Mouse (Mus musculus) NIH3T3 (cell line): ENCODE data around the gene Gm5129.

ENCODE experiments used
- DNase-seq: peaks from one replicate; pipeline ENCODE4 v3.0.0-alpha.2; 2012; ENCODE audit warnings: low read depth

Gene Gm5129

GRCm38 (mm10) chr5:29725369-29725768 is 10.4 kb downstream of the Gm5129 start:
- no peak for DNase-seq

GRCm38 (mm10) chr5:29721159-29721558 is 14.6 kb downstream of the Gm5129 start:
- DNase-seq, result no peak

GRCm38 (mm10) chr5:29712906-29713305 is 22.8 kb downstream of the Gm5129 start:
- DNase-seq, result no peak

- no peak for DNase-seq
These were observed 24.1 kb downstream of the Gm5129 start for GRCm38 (mm10) chr5:29711631-29712030.

GRCm38 (mm10) chr5:29708258-29708657 is 27.5 kb downstream of the Gm5129 start:
- peak; percentile 76 for DNase-seq

GRCm38 (mm10) chr5:29707241-29707640 is 28.5 kb downstream of the Gm5129 start:
- peak; percentile 73 for DNase-seq

- DNase-seq, result no peak
These were observed 36.1 kb downstream of the Gm5129 start for GRCm38 (mm10) chr5:29699520-29700202.

- DNase-seq, result no peak
These were observed 37.2 kb downstream of the Gm5129 start for GRCm38 (mm10) chr5:29698493-29698892.

GRCm38 (mm10) chr5:29688352-29688751 is 47.4 kb downstream of the Gm5129 start:
- DNase-seq, result peak; percentile 79

- DNase-seq, result peak; percentile 70
These were observed 48.1 kb downstream of the Gm5129 start for GRCm38 (mm10) chr5:29687671-29688070.
